Mouse (Mus musculus) heart, adult 18-20 months (tissue): Measurements from ENCODE around the gene Dapk3. TPM values are rescaled to one million over a fixed set of nuclear protein-coding genes. Genes with fewer than 3 reads are reported as not detected.

Experiments
- DNase-seq, 2 experiments: peaks; one replicate each; pipeline ENCODE4 v3.0.0; 2021 to 2022; ENCODE audit warnings: mixed read lengths in 1 of 2
- total RNA-seq, 2 experiments: library from RNA; stranded (reverse); gene quantifications; 2 replicates each; pipeline ENCODE4 v1.2.3; 2021

Gene Dapk3
- total RNA-seq, 2 experiments from 2014 or later, result 29.9 to 34.5 TPM

GRCm38 (mm10) chr10:81240876-81241275 lies 58.1 kb downstream of the Dapk3 start:
- DNase-seq, result peak in 1 of 2 experiments; percentile 55

GRCm38 (mm10) chr10:81242021-81242420 lies 59.2 kb downstream of the Dapk3 start:
- no peak for DNase-seq

Other genes with a start within 250 kb of the Dapk3 start
- 1 to 10 TPM in 1 of 2 experiments, under 1 TPM in 1; 0.82 to 1.3 TPM for gene Gng7, start 168.1 kb upstream of the Dapk3 start, total RNA-seq
- gene Diras1, start 157.3 kb upstream of the Dapk3 start, total RNA-seq, result not detected
- gene Slc39a3, start 145.6 kb upstream of the Dapk3 start, total RNA-seq, result 10 to 100 TPM; 12.8 to 14.2 TPM
- gene Sgta, start 122.8 kb upstream of the Dapk3 start, total RNA-seq, result 100 to 1,000 TPM in 1 of 2 experiments, 10 to 100 TPM in 1; 99.5 to 102 TPM
- 10 to 100 TPM; 12.8 to 14.8 TPM for gene Thop1, start 113.0 kb upstream of the Dapk3 start, total RNA-seq
- under 1 TPM; 0.31 to 0.74 TPM for gene Creb3l3, start 84.1 kb upstream of the Dapk3 start, total RNA-seq
- gene Map2k2, start 77.1 kb upstream of the Dapk3 start, total RNA-seq, result 100 to 1,000 TPM; 118 to 132 TPM
- gene Zbtb7a, start 47.8 kb upstream of the Dapk3 start, total RNA-seq, result 10 to 100 TPM; 33.8 to 34.9 TPM
- 10 to 100 TPM; 16.5 to 16.9 TPM for gene Pias4, start 15.1 kb upstream of the Dapk3 start, total RNA-seq
- 1,000 to 10,000 TPM; 1,062 to 1,185 TPM for gene Eef2, start 6.4 kb upstream of the Dapk3 start, total RNA-seq
- not detected for gene 4930442H23Rik, start 844 bp downstream of the Dapk3 start, total RNA-seq
- 1 to 10 TPM; 7.1 to 8.8 TPM for gene Nmrk2, start 19.0 kb downstream of the Dapk3 start, total RNA-seq
- not detected for gene Atcay, start 47.8 kb downstream of the Dapk3 start, total RNA-seq
- gene Zfr2, start 50.1 kb downstream of the Dapk3 start, total RNA-seq, result 1 to 10 TPM; 2.3 to 2.5 TPM
- under 1 TPM; 0.42 to 0.87 TPM for gene Matk, start 69.9 kb downstream of the Dapk3 start, total RNA-seq
- 10 to 100 TPM; 85.7 to 89.6 TPM for gene Mrpl54, start 83.9 kb downstream of the Dapk3 start, total RNA-seq
- 100 to 1,000 TPM in 1 of 2 experiments, 10 to 100 TPM in 1; 85.9 to 110 TPM for gene Apba3, start 84.0 kb downstream of the Dapk3 start, total RNA-seq
- under 1 TPM in 1 of 2 experiments, not detected in 1; 0.87 TPM for gene Tjp3, start 108.6 kb downstream of the Dapk3 start, total RNA-seq
- 10 to 100 TPM; 23.1 to 25.6 TPM for gene Pip5k1c, start 110.0 kb downstream of the Dapk3 start, total RNA-seq
- gene Cactin, start 138.1 kb downstream of the Dapk3 start, total RNA-seq, result 10 to 100 TPM; 14.6 to 15.8 TPM
- gene Tbxa2r, start 145.7 kb downstream of the Dapk3 start, total RNA-seq, result 1 to 10 TPM; 2.5 to 2.7 TPM
- gene Gipc3, start 160.3 kb downstream of the Dapk3 start, total RNA-seq, result 1 to 10 TPM; 3.4 to 4.7 TPM
- gene Hmg20b, start 167.5 kb downstream of the Dapk3 start, total RNA-seq, result 10 to 100 TPM; 57.1 to 62.2 TPM
- gene Mfsd12, start 174.5 kb downstream of the Dapk3 start, total RNA-seq, result 10 to 100 TPM; 11.0 to 12.7 TPM
- gene 4930404N11Rik, start 182.8 kb downstream of the Dapk3 start, total RNA-seq, result under 1 TPM; 0.45 to 0.51 TPM
- gene Fzr1, start 195.5 kb downstream of the Dapk3 start, total RNA-seq, result 10 to 100 TPM; 27.6 to 35.6 TPM
- 10 to 100 TPM; 49.9 to 59.6 TPM for gene Dohh, start 201.4 kb downstream of the Dapk3 start, total RNA-seq
- 1 to 10 TPM in 1 of 2 experiments, under 1 TPM in 1; 0.65 to 2.3 TPM for gene Gm48551, start 201.5 kb downstream of the Dapk3 start, total RNA-seq
- under 1 TPM in 1 of 2 experiments, not detected in 1; 0.51 TPM for gene Gm48552, start 206.0 kb downstream of the Dapk3 start, total RNA-seq
- 1 to 10 TPM; 1.9 to 2.2 TPM for gene Smim24, start 210.0 kb downstream of the Dapk3 start, total RNA-seq